Mouse (Mus musculus): ENCODE data around the gene Filip1.
"Not testable (repeated sequence)": the region's sequence is repeated elsewhere in the genome, so short reads cannot be mapped to it uniquely, and the experiment has no call there.

Filip1 gene

GRCm38 (mm10) chr9:80012751-80013150 is at the start of gene Filip1:
TSS of gene Filip1 (minus strand) at chr9:80012851.
- DNase-seq (ENCODE audit: low read depth, low spot score) = no peak

GRCm38 (mm10) chr9:80057690-80058089 is 45.0 kb upstream of the Filip1 start:
- DNase-seq (ENCODE audit: low read depth, low spot score) = no peak

GRCm38 (mm10) chr9:80052951-80053350 is 40.3 kb upstream of the Filip1 start:
- DNase-seq (ENCODE audit: low read depth, low spot score) = no peak

GRCm38 (mm10) chr9:80049271-80049670 is 36.6 kb upstream of the Filip1 start:
- DNase-seq (ENCODE audit: low read depth, low spot score) = not testable (repeated sequence)

- not testable (repeated sequence) for DNase-seq (ENCODE audit: low read depth, low spot score)
These were observed 31.6 kb upstream of the Filip1 start for GRCm38 (mm10) chr9:80044301-80044700.

GRCm38 (mm10) chr9:80039296-80039815 is 26.7 kb upstream of the Filip1 start:
- DNase-seq (ENCODE audit: low read depth, low spot score) = peak; percentile 29

- DNase-seq (ENCODE audit: low read depth, low spot score) = no peak
These were observed 25.3 kb upstream of the Filip1 start for GRCm38 (mm10) chr9:80037997-80038383.

- DNase-seq (ENCODE audit: low read depth, low spot score) = no peak
These were observed 24.8 kb upstream of the Filip1 start for GRCm38 (mm10) chr9:80037262-80037996.

GRCm38 (mm10) chr9:80026581-80027021 is 13.9 kb upstream of the Filip1 start:
- DNase-seq (ENCODE audit: low read depth, low spot score) = no peak

- peak; percentile 83 for DNase-seq (ENCODE audit: low read depth, low spot score)
These were observed 13.4 kb upstream of the Filip1 start for GRCm38 (mm10) chr9:80026017-80026416.

GRCm38 (mm10) chr9:80025347-80025746 is 12.7 kb upstream of the Filip1 start:
- DNase-seq (ENCODE audit: low read depth, low spot score) = not testable (repeated sequence)

GRCm38 (mm10) chr9:80022821-80023220 is 10.2 kb upstream of the Filip1 start:
- no peak for DNase-seq (ENCODE audit: low read depth, low spot score)

GRCm38 (mm10) chr9:80021648-80022047 is 9.0 kb upstream of the Filip1 start:
- no peak for DNase-seq (ENCODE audit: low read depth, low spot score)

GRCm38 (mm10) chr9:80020429-80020828 is 7.8 kb upstream of the Filip1 start:
- DNase-seq (ENCODE audit: low read depth, low spot score) = no peak

GRCm38 (mm10) chr9:80012016-80012415 is 635 bp downstream of the Filip1 start:
- no peak for DNase-seq (ENCODE audit: low read depth, low spot score)

GRCm38 (mm10) chr9:80002394-80003188 is 10.1 kb downstream of the Filip1 start:
- DNase-seq (ENCODE audit: low read depth, low spot score) = peak; percentile 75

GRCm38 (mm10) chr9:79997282-79997681 is 15.4 kb downstream of the Filip1 start:
- no peak for DNase-seq (ENCODE audit: low read depth, low spot score)

- DNase-seq (ENCODE audit: low read depth, low spot score) = no peak
These were observed 18.4 kb downstream of the Filip1 start for GRCm38 (mm10) chr9:79994296-79994695.

GRCm38 (mm10) chr9:79993066-79993465 is 19.6 kb downstream of the Filip1 start:
- no peak for DNase-seq (ENCODE audit: low read depth, low spot score)

GRCm38 (mm10) chr9:79990456-79991017 is 22.1 kb downstream of the Filip1 start:
- no peak for DNase-seq (ENCODE audit: low read depth, low spot score)

GRCm38 (mm10) chr9:79989703-79990102 is 22.9 kb downstream of the Filip1 start:
- no peak for DNase-seq (ENCODE audit: low read depth, low spot score)

GRCm38 (mm10) chr9:79989061-79989460 is 23.6 kb downstream of the Filip1 start:
- no peak for DNase-seq (ENCODE audit: low read depth, low spot score)

Data from mesoderm, embryonic 11.5 days (tissue).